Mouse (Mus musculus): ENCODE data around the gene Olfr11. TPM values are rescaled to one million over a fixed set of nuclear protein-coding genes. Genes with fewer than 3 reads are reported as not detected.

Gene Olfr11
- not detected for total RNA-seq (2021)

GRCm38 (mm10) chr13:21642418-21642817 lies at the start of gene Olfr11:
Gene Olfr11, minus strand, starts transcription at chr13:21642518.
- intact Hi-C loops (cut with DNase I): no loop called here
- no peak for DNase-seq

GRCm38 (mm10) chr13:21677305-21677704 lies 35.0 kb upstream of the Olfr11 start, which contains the start of gene Olfr1360:
Gene Olfr1360, minus strand, starts transcription at chr13:21677405.
- DNase-seq: no peak
- intact Hi-C loops (cut with DNase I): no loop called here

GRCm38 (mm10) chr13:21663286-21663685 lies 21.0 kb upstream of the Olfr11 start, which contains the start of gene Olfr1361:
Gene Olfr1361, minus strand, starts transcription at chr13:21663386.
- intact Hi-C loops (cut with DNase I): no loop called here
- DNase-seq: no peak

GRCm38 (mm10) chr13:21613922-21614321 lies 28.4 kb downstream of the Olfr11 start, which contains the start of gene Olfr1362:
Gene Olfr1362, minus strand, starts transcription at chr13:21614022.
- no peak for DNase-seq

GRCm38 (mm10) chr13:21591618-21592017 lies 50.7 kb downstream of the Olfr11 start:
- DNase-seq: no peak
- intact Hi-C loops (cut with DNase I): no loop called here

More at GRCm38 (mm10) chr13:21613922-21614321, 28.4 kb downstream of the Olfr11 start, which contains the start of gene Olfr1362:
- intact Hi-C loops (cut with DNase I): no loop called here

Other genes starting within 250 kb of the Olfr11 start
- 10 to 100 TPM; 49.4 to 56.1 TPM for gene Zkscan3, start 239.8 kb downstream of the Olfr11 start, total RNA-seq (2021)
- 1 to 10 TPM; 1.3 to 2.2 TPM for gene Pgbd1, start 201.5 kb downstream of the Olfr11 start, total RNA-seq (2021)
- gene Zscan26, start 188.8 kb downstream of the Olfr11 start, total RNA-seq (2021): 10 to 100 TPM; 27.0 to 28.7 TPM
- 1 to 10 TPM in 1 of 2 experiments, under 1 TPM in 1; 0.97 to 1.5 TPM for gene Nkapl, start 174.0 kb downstream of the Olfr11 start, total RNA-seq (2021)
- 1 to 10 TPM; 7.8 to 8.8 TPM for gene Zkscan4, start 163.6 kb downstream of the Olfr11 start, total RNA-seq (2021)
- gene Gm10065, start 163.1 kb downstream of the Olfr11 start, total RNA-seq (2021): not detected
- gene AK157302, start 147.3 kb downstream of the Olfr11 start, total RNA-seq (2021): 10 to 100 TPM; 11.3 to 14.5 TPM
- 10 to 100 TPM; 36.2 to 49.5 TPM for gene Gm11273, start 141.1 kb downstream of the Olfr11 start, total RNA-seq (2021)
- gene Zkscan8, start 111.4 kb downstream of the Olfr11 start, total RNA-seq (2021): 10 to 100 TPM; 13.7 to 13.9 TPM
- gene Olfr1366, start 99.7 kb downstream of the Olfr11 start, total RNA-seq (2021): not detected
- not detected for gene Olfr1535, start 82.6 kb downstream of the Olfr11 start, total RNA-seq (2021)
- gene Olfr1364, start 60.8 kb downstream of the Olfr11 start, total RNA-seq (2021): not detected
- not detected for gene Olfr1362, start 28.5 kb downstream of the Olfr11 start, total RNA-seq (2021)
- not detected for gene Olfr1361, start 20.9 kb upstream of the Olfr11 start, total RNA-seq (2021)
- not detected for gene Olfr1360, start 34.9 kb upstream of the Olfr11 start, total RNA-seq (2021)
- not detected for gene Olfr1359, start 55.6 kb upstream of the Olfr11 start, total RNA-seq (2021)
- gene Hist1h2bl, start 73.6 kb upstream of the Olfr11 start, total RNA-seq (2021): 100 to 1,000 TPM; 112 to 115 TPM
- 100 to 1,000 TPM; 129 to 178 TPM for gene Hist1h2ai, start 73.9 kb upstream of the Olfr11 start, total RNA-seq (2021)
- gene Hist1h3h, start 75.1 kb upstream of the Olfr11 start, total RNA-seq (2021): 100 to 1,000 TPM; 159 to 180 TPM
- 10 to 100 TPM; 34.8 to 37.4 TPM for gene Hist1h2bm, start 79.5 kb upstream of the Olfr11 start, total RNA-seq (2021)
- 10 to 100 TPM; 35.9 to 46.7 TPM for gene Hist1h4j, start 92.5 kb upstream of the Olfr11 start, total RNA-seq (2021)
- 100 to 1,000 TPM; 525 to 563 TPM for gene Hist1h4k, start 108.0 kb upstream of the Olfr11 start, total RNA-seq (2021)
- 10 to 100 TPM; 59.3 to 67.5 TPM for gene Hist1h2ak, start 111.3 kb upstream of the Olfr11 start, total RNA-seq (2021)
- gene Hist1h2bn, start 111.6 kb upstream of the Olfr11 start, total RNA-seq (2021): 10 to 100 TPM; 57.6 to 68.8 TPM
- gene Hist1h1b, start 138.1 kb upstream of the Olfr11 start, total RNA-seq (2021): 10 to 100 TPM; 55.3 to 56.6 TPM
- gene Hist1h3i, start 140.9 kb upstream of the Olfr11 start, total RNA-seq (2021): 100 to 1,000 TPM; 145 to 150 TPM
- gene Hist1h2an, start 144.7 kb upstream of the Olfr11 start, total RNA-seq (2021): 10 to 100 TPM; 13.0 to 15.8 TPM
- gene Hist1h2bp, start 144.9 kb upstream of the Olfr11 start, total RNA-seq (2021): 10 to 100 TPM; 41.6 to 49.7 TPM
- 100 to 1,000 TPM; 108 to 110 TPM for gene Hist1h2bq, start 167.7 kb upstream of the Olfr11 start, total RNA-seq (2021)
- gene Hist1h2ao, start 167.9 kb upstream of the Olfr11 start, total RNA-seq (2021): not detected
- gene Hist1h4m, start 169.2 kb upstream of the Olfr11 start, total RNA-seq (2021): 100 to 1,000 TPM; 320 to 409 TPM
- gene Hist1h4n, start 189.7 kb upstream of the Olfr11 start, total RNA-seq (2021): 10 to 100 TPM; 34.5 to 43.1 TPM
- 100 to 1,000 TPM; 184 to 208 TPM for gene Hist1h2ap, start 191.0 kb upstream of the Olfr11 start, total RNA-seq (2021)
- gene Hist1h2br, start 191.2 kb upstream of the Olfr11 start, total RNA-seq (2021): 100 to 1,000 TPM; 106 to 108 TPM